Mouse (Mus musculus) forebrain, embryonic 11.5 days (tissue): ENCODE results near the gene Fxyd4. TPM values are rescaled to one million over a fixed set of nuclear protein-coding genes. Genes with fewer than 3 reads are reported as not detected.

ENCODE experiments used
- ATAC-seq: fragments of 200-750 bp; cut with Nextera tagmentation; replicated peaks from 2 replicates; pipeline ENCODE4 v1.8.0; 2017; ENCODE audit warnings: moderate TSS enrichment; ENCODE audit not compliant: low FRiP score
- DNase-seq: peaks from one replicate; pipeline ENCODE4 v3.0.0-alpha.2; 2017; ENCODE audit warnings: low spot score
- H3K27ac ChIP-seq: fragments of 300-500 bp; sonication (generic); 2 replicates; pipeline ENCODE4 v1.5.1; 2014; ENCODE audit warnings: low read depth, low read length
- H3K27me3 ChIP-seq: fragments of 300-500 bp; sonication (generic); 2 replicates; pipeline ENCODE4 v1.6.1; 2014; ENCODE audit warnings: mild to moderate bottlenecking, low read length, mixed read lengths; ENCODE audit not compliant: control insufficient read depth, insufficient read depth
- H3K36me3 ChIP-seq: fragments of 300-500 bp; sonication (generic); 2 replicates; pipeline ENCODE4 v1.6.1; 2014; ENCODE audit warnings: mild to moderate bottlenecking, low read length, moderate library complexity, mixed read lengths; ENCODE audit not compliant: control insufficient read depth, insufficient read depth
- H3K4me1 ChIP-seq: fragments of 300-500 bp; sonication (generic); replicated peaks from 2 replicates; pipeline ENCODE4 v1.6.1; 2014; ENCODE audit warnings: low read length, mixed read lengths; ENCODE audit not compliant: control insufficient read depth, insufficient read depth
- H3K4me2 ChIP-seq: fragments of 300-500 bp; sonication (generic); 2 replicates; pipeline ENCODE4 v1.6.1; 2014; ENCODE audit warnings: low read depth, mild to moderate bottlenecking, low read length, moderate library complexity, mixed read lengths; ENCODE audit not compliant: severe bottlenecking
- H3K4me3 ChIP-seq: fragments of 300-500 bp; sonication (generic); 2 replicates; pipeline ENCODE4 v1.5.1; 2014; ENCODE audit warnings: low read depth, low read length
- H3K9ac ChIP-seq: fragments of 300-500 bp; sonication (generic); 2 replicates; pipeline ENCODE4 v1.6.1; 2014; ENCODE audit warnings: low read length
- H3K9me3 ChIP-seq: fragments of 300-500 bp; sonication (generic); 2 replicates; pipeline ENCODE4 v1.6.1; 2016; ENCODE audit warnings: low read length, mixed read lengths; ENCODE audit not compliant: control insufficient read depth
- WGBS: fragments of 180-500 bp; shearing (Covaris S2); extraction: QIAGEN DNeasy Blood & Tissue Kit; methylation state at CpG from one replicate; pipeline ENCODE4 v1.1.7; 2014; 5-methylcytosine and 5-hydroxymethylcytosine counted together
- microRNA-seq: library from miRNA; unstranded; fragments of <30 nt; microRNA quantifications from one replicate; pipeline ENCODE4, GENCODE M21; 2016; ENCODE audit not compliant: insufficient number of aligned reads
- polyA plus RNA-seq: library from polyadenylated mRNA; unstranded; fragments of >200 nt; fragmentation: Nextera tagmentation; extraction: Ambion mirVana; gene quantifications from 2 replicates; pipeline ENCODE4 v1.2.1, GENCODE M21; 2014

Gene Fxyd4
- polyA plus RNA-seq, 1 experiment from 2014 or later = 3.9 TPM

GRCm38 (mm10) chr6:117888642-117889096 lies 48.8 kb downstream of the Fxyd4 start:
- 52% methylated on average over 2 of the region's 2 CpGs for WGBS
- Histone ChIP-seq H3K4me1 (0 out of 2 replicates have a peak, but pooled peaks cover 2% of the 10 kb centered on the region), H3K36me3 (no peaks in the 10 kb centered on the region), H3K4me3 (no peak overlapping the region), H3K27me3 (no peaks in the 10 kb centered on the region), H3K4me2 (no peak overlapping the region), H3K9me3 (no peaks in the 10 kb centered on the region), H3K27ac (0 out of 2 replicates have a peak overlapping the region, but pooled peaks have one; percentile 31), H3K9ac (no peak overlapping the region)
- peak; percentile 42; the same call in 1 of the 2 replicates for ATAC-seq
- DNase-seq = no peak

GRCm38 (mm10) chr6:117888032-117888431 lies 49.5 kb downstream of the Fxyd4 start:
- H3K27ac ChIP-seq = no peak overlapping the region
- DNase-seq (no peak), ATAC-seq (no peak)
- no peaks in the 10 kb centered on the region for H3K27me3 ChIP-seq
- no peaks in the 10 kb centered on the region for H3K9me3 ChIP-seq
- H3K4me3 ChIP-seq = no peak overlapping the region
- H3K4me2 ChIP-seq = no peak overlapping the region
- 68% methylated on average over 1 of the region's 1 CpGs for WGBS
- H3K9ac ChIP-seq = no peak overlapping the region
- 0 out of 2 replicates have a peak, but pooled peaks cover 2% of the 10 kb centered on the region for H3K4me1 ChIP-seq
- H3K36me3 ChIP-seq = no peaks in the 10 kb centered on the region

GRCm38 (mm10) chr6:117885943-117886342 lies 51.5 kb downstream of the Fxyd4 start:
- Histone ChIP-seq H3K27ac (no peak overlapping the region), H3K9ac (no peak overlapping the region), H3K4me1 (0 out of 2 replicates have a peak, but pooled peaks cover 2% of the 10 kb centered on the region), H3K4me3 (no peak overlapping the region), H3K27me3 (no peaks in the 10 kb centered on the region), H3K36me3 (no peaks in the 10 kb centered on the region), H3K9me3 (no peaks in the 10 kb centered on the region), H3K4me2 (no peak overlapping the region)
- DNase-seq (no peak), ATAC-seq (no peak)
- 86% methylated on average over 2 of the region's 2 CpGs for WGBS

Small RNAs within 50 kb of the gene (microRNA-seq; reads per million reads assigned to microRNA genes)
- gene Gm25535 = not detected

Other genes with a start within 250 kb of the Fxyd4 start
- 118 and 123 TPM in 2 replicates for gene Zfp637, start 96.5 kb downstream of the Fxyd4 start, polyA plus RNA-seq
- gene Zfp239, start 75.6 kb downstream of the Fxyd4 start, polyA plus RNA-seq = 14.4 and 16.9 TPM in 2 replicates
- 782 and 811 TPM in 2 replicates for gene Hnrnpf, start 37.4 kb downstream of the Fxyd4 start, polyA plus RNA-seq
- gene Rasgef1a, start 73.7 kb upstream of the Fxyd4 start, polyA plus RNA-seq = 0.13 and 0.20 TPM in 2 replicates
- gene Csgalnact2, start 201.4 kb upstream of the Fxyd4 start, polyA plus RNA-seq = 8.1 and 9.3 TPM in 2 replicates